Mouse (Mus musculus): ENCODE data around the gene Yju2.

GRCm38 (mm10) chr17:55952041-55952440 is 6.9 kb upstream of the Yju2 start:
- no peak for TF ChIP-seq POLR2A (IDR thresholded peaks at IDR 0.05; ENCODE audit: extremely low read depth, insufficient read depth, low read length)
- no peak for TF ChIP-seq CTCF (IDR thresholded peaks at IDR 0.05; ENCODE audit: low read depth, low read length)

Measured in liver, adult 2 months (tissue).